ENCODE assay signal across 12 mouse cellular contexts in genomic region chr16:94753453-94753852, GRCm38 (mm10).
DNase-seq lines count a peak whose midpoint lies in the region; ATAC-seq lines count a peak whose summit lies in the region.
"Had no signal": no experiment of that assay in that cellular context is flagged by ENCODE, and none has a peak within 500 bp of the region (broad histone marks: within the 10 kb centered on the region; RNA-seq: fewer than 3 reads in every experiment).

No protein-coding gene starts in this region.

- H3K9me3 ChIP-seq in hindbrain, embryonic 16.5 days (ENCODE audit: control insufficient read depth, low read length) = no peaks in the 10 kb centered on the region
- H3K9me3 ChIP-seq in hindbrain, embryonic 13.5 days = no peaks in the 10 kb centered on the region
- no peaks in the 10 kb centered on the region for H3K9me3 ChIP-seq in heart, embryonic 12.5 days (replicated peaks)
- H3K9me3 ChIP-seq in liver, embryonic 12.5 days (replicated peaks) = no peaks in the 10 kb centered on the region
- H3K9me3 ChIP-seq: kidney, embryonic 15.5 days had no signal

- no peak overlapping the region for H3K4me3 ChIP-seq in hindbrain, embryonic 16.5 days (ENCODE audit: low read length)
- H3K4me3 ChIP-seq in hindbrain, embryonic 13.5 days = no peak overlapping the region
- H3K4me3 ChIP-seq in heart, embryonic 12.5 days = no peak overlapping the region
- H3K4me3 ChIP-seq in liver, embryonic 12.5 days = no peak overlapping the region
- H3K4me3 ChIP-seq: erythroblast, embryonic 14.5 days; kidney, embryonic 15.5 days had no signal

- no peak overlapping the region for H3K4me2 ChIP-seq in hindbrain, embryonic 16.5 days (ENCODE audit: low read length)
- no peak overlapping the region for H3K4me2 ChIP-seq in hindbrain, embryonic 13.5 days
- H3K4me2 ChIP-seq in heart, embryonic 12.5 days = no peak overlapping the region
- H3K4me2 ChIP-seq in liver, embryonic 12.5 days = no peak overlapping the region
- H3K4me2 ChIP-seq: kidney, embryonic 15.5 days had no signal

- 58% methylated on average over 1 of the region's 1 CpGs for WGBS in hindbrain, embryonic 16.5 days
- 53% methylated on average over 1 of the region's 1 CpGs for WGBS in hindbrain, embryonic 13.5 days
- 85% methylated on average over 1 of the region's 1 CpGs for WGBS in heart, embryonic 12.5 days
- WGBS in liver, embryonic 12.5 days (ENCODE audit: insufficient replicate concordance) = 80% methylated on average over 1 of the region's 1 CpGs

- peak; percentile 56; the same call in 1 of the 2 replicates for ATAC-seq in hindbrain, embryonic 16.5 days
- no peak for ATAC-seq in hindbrain, embryonic 13.5 days (ENCODE audit: low FRiP score)
- ATAC-seq in heart, embryonic 12.5 days (ENCODE audit: insufficient number of reproducible peaks, low FRiP score) = no peak
- no peak for ATAC-seq in liver, embryonic 12.5 days

- no peak overlapping the region for H3K27ac ChIP-seq in hindbrain, embryonic 16.5 days (ENCODE audit: low read depth, low read length)
- H3K27ac ChIP-seq in hindbrain, embryonic 13.5 days = no peak overlapping the region
- no peak overlapping the region for H3K27ac ChIP-seq in heart, embryonic 12.5 days (ENCODE audit: poor library complexity, severe bottlenecking)
- H3K27ac ChIP-seq in liver, embryonic 12.5 days = no peak overlapping the region
- H3K27ac ChIP-seq: kidney, embryonic 15.5 days; liver, embryonic 14.5 days had no signal

- peak; percentile 48 for DNase-seq in forelimb bud, embryonic 11.5 days (ENCODE audit: low read depth, low spot score)
- DNase-seq in left cerebral cortex, adult 18-20 months (ENCODE audit: low spot score in 2 of 2) = peak; percentile 36 to 42
- DNase-seq in right cerebral cortex, postnatal 25 days = peak; percentile 43
- DNase-seq in c-Kit-positive CD71-positive TER-119-positive erythroid progenitor cells, embryonic 14.5 days (ENCODE audit: low spot score) = no peak
- DNase-seq: cerebellum, adult 11-12 months had no signal

- no peak overlapping the region for H3K9ac ChIP-seq in hindbrain, embryonic 16.5 days (ENCODE audit: low read depth, low read length)
- no peak overlapping the region for H3K9ac ChIP-seq in hindbrain, embryonic 13.5 days
- H3K9ac ChIP-seq in heart, embryonic 12.5 days = no peak overlapping the region
- H3K9ac ChIP-seq in liver, embryonic 12.5 days = no peak overlapping the region
- H3K9ac ChIP-seq: kidney, embryonic 15.5 days; liver, embryonic 14.5 days had no signal

- no peaks in the 10 kb centered on the region for H3K27me3 ChIP-seq in hindbrain, embryonic 16.5 days (replicated peaks; ENCODE audit: control insufficient read depth, insufficient read depth, low read length)
- H3K27me3 ChIP-seq in hindbrain, embryonic 13.5 days = no peaks in the 10 kb centered on the region
- no peaks in the 10 kb centered on the region for H3K27me3 ChIP-seq in heart, embryonic 12.5 days (replicated peaks)
- peaks cover 4% of the 10 kb centered on the region for H3K27me3 ChIP-seq in liver, embryonic 12.5 days (replicated peaks)

- peaks cover 3% of the 10 kb centered on the region; the same call in 1 of the 2 replicates for H3K4me1 ChIP-seq in hindbrain, embryonic 16.5 days (ENCODE audit: control insufficient read depth, insufficient read depth, low read depth, low read length)
- peaks cover 6% of the 10 kb centered on the region for H3K4me1 ChIP-seq in hindbrain, embryonic 13.5 days (replicated peaks)
- H3K4me1 ChIP-seq in heart, embryonic 12.5 days (replicated peaks) = peaks cover 4% of the 10 kb centered on the region; the same call in 1 of the 2 replicates
- H3K4me1 ChIP-seq in liver, embryonic 12.5 days = no peaks in the 10 kb centered on the region

- H3K36me3 ChIP-seq in hindbrain, embryonic 16.5 days (ENCODE audit: control insufficient read depth, insufficient read depth, low read length) = no peaks in the 10 kb centered on the region
- no peaks in the 10 kb centered on the region for H3K36me3 ChIP-seq in hindbrain, embryonic 13.5 days
- H3K36me3 ChIP-seq in heart, embryonic 12.5 days = no peaks in the 10 kb centered on the region
- no peaks in the 10 kb centered on the region for H3K36me3 ChIP-seq in liver, embryonic 12.5 days
- H3K36me3 ChIP-seq: kidney, embryonic 15.5 days had no signal
